Mouse (Mus musculus): ENCODE data around the gene Csnka2ip.

Csnka2ip gene

GRCm38 (mm10) chr16:64602308-64602707, at the start of gene Csnka2ip:
Gene Csnka2ip (minus strand): TSS chr16:64602408.
- no peak for DNase-seq (ENCODE audit: low spot score)

DNA sequence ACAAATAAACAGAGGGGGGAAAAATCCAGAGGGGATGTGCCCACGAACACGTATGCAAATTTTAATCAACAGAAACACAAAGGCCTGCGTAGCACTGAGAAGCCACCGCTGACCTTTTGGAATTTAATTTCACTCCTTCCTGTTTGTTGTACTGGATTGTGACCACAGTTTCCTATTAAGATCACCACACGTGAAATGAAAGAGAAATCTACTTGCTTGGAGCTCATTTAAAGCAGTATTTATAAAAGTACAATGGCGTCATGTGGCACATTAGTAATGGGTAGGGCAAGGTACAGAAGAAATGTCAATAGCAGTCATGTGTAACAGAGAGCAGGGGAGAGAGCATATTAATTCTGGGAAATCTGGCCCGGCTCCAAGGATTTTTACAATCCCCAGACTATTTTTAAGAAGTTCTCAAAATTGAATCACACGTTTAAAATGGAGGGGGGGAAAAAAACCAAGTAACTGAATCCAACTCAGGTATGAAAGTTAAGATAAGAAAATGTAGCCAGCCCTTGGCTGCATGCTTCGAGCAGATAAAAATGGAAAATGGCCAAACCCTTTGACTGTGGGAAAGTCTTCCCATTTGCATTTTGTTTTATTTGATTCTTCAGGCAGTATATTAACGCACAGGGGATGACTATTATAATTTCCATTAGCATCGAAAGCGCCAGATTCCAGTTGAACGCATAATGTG, 47.5 kb upstream of the Csnka2ip start:
- no peak for DNase-seq (ENCODE audit: low spot score)

- no peak for DNase-seq (ENCODE audit: low spot score)
Observed at GRCm38 (mm10) chr16:64647771-64648170, 45.6 kb upstream of the Csnka2ip start.

- DNase-seq (ENCODE audit: low spot score): no peak
Observed at GRCm38 (mm10) chr16:64635110-64635509, 32.9 kb upstream of the Csnka2ip start.

DNA sequence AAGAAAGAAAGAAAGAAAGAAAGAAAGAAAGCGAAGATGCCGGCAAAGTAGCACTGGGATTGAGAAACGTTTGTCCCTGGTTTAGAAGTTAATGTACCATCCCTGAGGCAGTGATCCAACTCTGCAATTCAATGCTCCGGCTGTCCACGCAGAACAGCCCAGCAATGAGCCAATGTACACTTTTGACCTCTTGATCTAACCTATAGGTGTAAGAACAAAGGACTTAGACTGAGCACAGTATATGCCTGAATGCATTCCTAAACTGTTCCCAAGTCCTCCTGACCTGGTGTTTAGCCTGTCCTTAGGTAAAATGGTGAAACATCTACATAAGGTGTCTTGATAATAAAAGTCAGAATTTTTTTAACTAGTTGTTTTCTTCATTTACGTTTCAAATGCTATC, 17.9 kb upstream of the Csnka2ip start:
- DNase-seq (ENCODE audit: low spot score): no peak

- DNase-seq (ENCODE audit: low spot score): no peak
Observed at GRCm38 (mm10) chr16:64614648-64615047, 12.4 kb upstream of the Csnka2ip start.

DNA sequence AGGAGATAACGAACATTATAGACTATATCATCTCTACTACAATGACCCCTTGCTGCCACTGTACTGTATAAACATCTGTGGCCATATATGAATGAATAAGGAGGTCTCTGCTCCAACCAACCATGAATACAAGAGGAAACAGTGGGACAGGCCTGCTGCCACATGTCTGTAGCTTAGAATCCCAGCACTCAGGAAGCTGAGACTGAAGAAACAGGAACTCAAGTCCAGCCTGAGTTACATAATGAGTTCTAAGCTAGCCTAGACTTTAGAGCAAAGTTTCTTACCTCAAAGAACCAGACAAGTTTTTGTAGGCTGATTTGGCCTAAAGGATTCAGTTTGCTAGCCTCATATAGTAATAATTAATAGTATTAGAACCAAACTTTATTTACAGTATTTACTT, 5.6 kb upstream of the Csnka2ip start:
- DNase-seq (ENCODE audit: low spot score): no peak

GRCm38 (mm10) chr16:64586825-64587224, 15.4 kb downstream of the Csnka2ip start:
- DNase-seq (ENCODE audit: low spot score): no peak

DNA sequence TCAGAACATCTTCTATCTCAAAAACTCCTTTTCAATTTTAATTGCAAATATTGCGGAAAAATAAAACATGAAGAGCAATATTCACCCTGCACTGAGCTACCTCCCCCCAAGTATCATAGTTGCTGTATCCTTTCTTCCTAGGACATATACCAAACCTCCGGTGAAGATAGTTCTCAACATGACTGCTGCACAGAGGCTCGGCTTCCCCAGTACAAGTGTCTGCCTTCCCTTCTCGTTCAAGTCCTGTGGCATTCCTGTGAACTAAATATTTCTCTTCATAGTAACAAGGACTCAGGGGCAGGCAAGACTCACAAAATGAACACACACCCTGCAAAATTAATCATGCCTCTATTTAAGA, 16.0 kb downstream of the Csnka2ip start:
- no peak for DNase-seq (ENCODE audit: low spot score)

DNA sequence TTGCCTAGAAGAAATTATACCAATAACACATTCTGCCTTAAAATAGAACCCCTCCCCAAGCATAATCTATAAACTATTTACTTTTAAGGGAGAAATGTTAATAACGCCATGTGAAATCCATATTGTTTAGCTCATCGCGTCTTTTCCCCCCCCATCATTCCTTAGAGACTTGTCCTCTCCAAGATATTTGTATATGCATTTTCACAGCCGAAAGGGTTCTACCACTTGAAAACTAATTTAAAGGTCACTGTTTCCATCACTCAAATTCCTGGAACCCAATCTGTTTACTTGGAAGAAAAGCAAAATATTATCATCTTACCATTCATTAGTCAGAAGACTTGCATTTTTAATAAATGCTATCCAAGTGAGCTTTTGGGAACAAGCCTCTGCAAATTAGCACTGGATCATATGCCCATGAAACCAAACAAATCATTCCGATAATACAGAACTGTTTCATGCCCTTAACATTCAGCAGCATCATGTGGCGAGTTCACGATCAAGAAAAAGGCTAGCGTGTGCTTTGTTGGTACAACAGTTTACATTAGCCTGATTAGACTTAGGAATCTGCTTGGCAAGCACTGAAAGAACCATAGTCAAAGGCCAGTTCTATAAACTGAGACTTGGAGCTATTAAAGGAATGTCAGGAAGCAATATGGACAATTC, 16.5 kb downstream of the Csnka2ip start:
- DNase-seq (ENCODE audit: low spot score): no peak

DNA sequence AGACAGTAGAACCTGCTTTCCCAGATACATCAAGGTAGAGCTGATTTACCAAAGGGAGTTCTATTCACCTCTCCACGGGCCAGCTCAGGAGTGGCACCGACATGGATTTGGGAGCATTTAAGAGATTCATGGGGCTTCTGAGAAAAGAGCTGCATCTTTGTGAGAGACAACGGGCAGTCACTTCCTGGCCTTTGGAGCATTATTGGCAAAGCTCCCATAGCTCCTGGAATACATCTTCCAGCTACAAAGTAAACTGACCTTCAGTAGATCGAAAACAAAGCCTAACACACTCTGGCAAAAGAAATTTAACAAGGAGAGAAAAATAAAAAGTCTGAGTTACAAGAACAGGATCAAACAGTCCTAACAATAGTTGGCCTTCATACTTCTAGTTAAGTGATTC, 17.6 kb downstream of the Csnka2ip start:
- DNase-seq (ENCODE audit: low spot score): no peak

DNA sequence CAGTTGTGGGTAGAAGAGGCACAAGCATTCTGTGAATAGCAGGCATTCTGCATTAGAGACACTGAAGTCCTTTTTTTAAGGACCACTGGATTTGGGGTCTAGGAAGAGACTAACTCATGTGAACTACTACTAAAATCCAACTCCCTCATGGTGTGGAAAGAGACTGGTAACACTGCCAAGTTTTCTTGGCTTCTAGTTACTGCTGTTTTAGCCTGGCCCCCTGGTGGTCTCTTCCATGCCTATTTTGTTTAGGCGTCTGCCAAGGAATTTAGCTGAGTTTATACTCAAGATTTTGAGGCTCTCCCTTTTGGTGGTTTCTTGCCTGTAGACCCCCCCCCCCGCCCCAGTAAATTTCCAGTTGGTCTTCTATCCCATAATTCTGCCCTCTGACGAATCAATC, 18.8 kb downstream of the Csnka2ip start:
- no peak for DNase-seq (ENCODE audit: low spot score)

GRCm38 (mm10) chr16:64569496-64569895, 32.7 kb downstream of the Csnka2ip start:
- DNase-seq (ENCODE audit: low spot score): no peak

DNA sequence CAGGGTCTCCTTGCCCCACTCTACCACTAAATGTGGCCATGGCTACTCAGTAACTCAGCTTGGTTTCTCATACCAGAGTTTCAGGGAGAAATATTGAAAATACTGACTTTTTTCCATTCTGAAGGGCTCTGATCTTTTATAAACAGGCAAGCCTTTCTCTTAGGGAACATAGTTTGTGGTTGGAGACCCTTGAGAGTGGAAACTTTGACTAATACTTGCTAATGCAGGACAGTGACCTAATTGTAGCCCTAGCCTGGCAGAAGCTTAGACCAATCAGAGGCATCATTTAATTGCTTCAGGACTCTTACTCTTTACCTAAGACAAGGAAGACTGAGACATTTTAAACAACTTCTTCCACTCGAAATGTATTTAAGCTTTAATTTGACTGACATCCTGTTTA, 39.1 kb downstream of the Csnka2ip start:
- no peak for DNase-seq (ENCODE audit: low spot score)

GRCm38 (mm10) chr16:64558518-64558917, 43.7 kb downstream of the Csnka2ip start:
- DNase-seq (ENCODE audit: low spot score): no peak

DNA sequence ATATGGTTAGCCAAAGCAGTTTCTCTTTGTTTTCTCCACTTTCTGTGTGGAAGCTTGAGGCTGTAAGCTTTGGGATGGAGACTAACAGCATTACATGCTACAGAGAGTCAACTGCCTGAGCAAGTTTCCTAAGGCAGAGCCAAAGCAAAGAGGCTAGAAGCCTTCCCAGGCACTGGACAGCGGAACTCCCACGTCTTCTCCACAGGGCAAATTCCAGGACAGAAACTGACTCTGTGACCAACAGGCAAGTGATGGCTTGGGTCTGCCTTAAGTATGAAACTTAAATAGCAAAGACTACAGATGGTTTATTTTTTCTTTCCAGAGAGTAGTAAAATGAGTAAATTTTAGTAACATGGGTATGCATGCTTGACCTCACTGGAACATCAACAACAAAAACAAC, 75.3 kb downstream of the Csnka2ip start:
- DNase-seq (ENCODE audit: low spot score): no peak

DNA sequence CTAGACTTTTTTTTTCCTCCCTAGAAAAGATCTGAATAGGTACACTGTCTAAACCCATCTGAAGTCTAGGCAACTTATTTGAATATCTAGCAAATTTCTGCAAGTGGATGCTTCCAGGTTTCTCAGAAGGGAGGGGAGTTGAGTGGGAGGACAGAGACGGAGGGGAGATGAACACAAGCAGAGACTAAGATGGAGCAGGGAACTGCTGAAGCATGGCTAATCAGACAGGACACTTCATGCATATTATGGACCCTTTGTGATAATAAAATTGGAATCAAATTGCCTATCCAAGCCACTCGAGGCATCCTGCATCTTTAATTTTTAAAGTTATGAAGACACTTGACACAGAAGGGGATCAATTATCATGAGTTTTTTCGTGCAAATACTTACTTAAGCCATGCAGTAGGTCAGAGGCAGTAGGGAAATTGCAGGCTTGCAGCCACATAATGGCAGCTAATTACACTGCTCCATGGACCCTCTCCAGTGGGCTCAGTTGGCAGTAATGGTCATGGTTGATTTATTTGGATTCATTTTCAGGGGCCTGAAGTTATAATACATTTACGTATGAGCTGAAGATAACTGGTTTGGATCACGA, 78.1 kb downstream of the Csnka2ip start:
- no peak for DNase-seq (ENCODE audit: low spot score)

GRCm38 (mm10) chr16:64513423-64513822, 88.8 kb downstream of the Csnka2ip start:
- no peak for DNase-seq (ENCODE audit: low spot score)
